Comparison of ENCODE assay signal across 30 mouse cellular contexts in the genomic region with DNA sequence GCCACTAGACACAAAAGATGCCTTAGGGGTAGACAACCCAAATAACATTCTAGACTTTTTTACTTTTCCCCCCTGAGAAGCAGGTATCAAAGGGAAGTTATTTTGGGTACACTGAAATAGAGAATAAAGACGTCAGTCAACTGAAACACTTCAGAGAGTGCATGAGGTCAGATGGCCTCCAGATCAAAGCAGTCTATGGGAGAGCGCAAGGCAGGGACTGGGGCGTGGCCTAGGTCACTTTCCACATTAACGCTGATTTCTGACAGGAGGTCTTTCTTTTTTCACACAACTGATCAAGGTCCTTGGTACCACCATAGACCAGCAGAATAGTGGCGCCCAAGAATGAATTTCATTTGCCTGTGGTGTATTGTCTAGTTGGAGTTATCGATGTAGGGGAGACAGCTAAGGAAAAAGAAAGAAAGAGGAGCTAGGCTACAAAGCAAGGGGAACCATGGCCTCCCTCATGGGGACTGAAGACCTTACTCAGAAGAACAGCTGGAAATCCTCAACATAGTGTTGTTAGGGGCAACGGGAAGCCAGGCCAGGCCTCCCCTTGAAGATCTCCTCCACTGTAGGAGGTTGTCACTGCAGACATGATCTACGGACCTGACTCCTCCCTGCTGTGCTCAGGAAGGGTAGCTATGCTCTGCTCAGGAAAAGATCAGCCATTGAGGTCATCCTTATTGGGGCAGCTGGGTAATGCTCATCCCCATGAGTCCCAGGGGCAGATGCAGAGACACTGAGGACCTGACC. TPM values are rescaled to one million over a fixed set of nuclear protein-coding genes. Genes with fewer than 3 reads are reported as not detected.
A peak's percentile ranks its signal among the peaks of the same experiment; 100 is the strongest.
DNase-seq lines count a peak whose midpoint lies in the region; ATAC-seq and TF ChIP-seq lines count a peak whose summit lies in the region.
"Had no signal": no experiment of that assay in that cellular context is flagged by ENCODE, and none has a peak within 500 bp of the region (broad histone marks: within the 10 kb centered on the region; RNA-seq: fewer than 3 reads in every experiment).

No protein-coding gene starts in this region.

- dilution Hi-C loops in CH12.LX (cut with MboI; ENCODE audit: extremely low pct_ligation_motif_present, extremely low pct_unique_long_range_greater_than_20kb, low sequenced_read_pairs), result no loop called here

- peak; percentile 26; the same call in 1 of the 2 replicates for ATAC-seq in intestine, embryonic 16.5 days
- ATAC-seq in intestine, postnatal 0 days, result no peak
- ATAC-seq in forebrain, embryonic 15.5 days (replicated peaks), result no peak
- ATAC-seq: forebrain, embryonic 13.5 days; hindbrain, postnatal 0 days; intestine, embryonic 15.5 days; liver, embryonic 12.5 days; liver, postnatal 0 days had no signal

- no peaks in the 10 kb centered on the region for H3K79me2 ChIP-seq in CH12.LX (replicated peaks; ENCODE audit: control insufficient read depth, extremely low read depth, insufficient read depth, poor library complexity, severe bottlenecking)

- no peaks in the 10 kb centered on the region for H3K36me3 ChIP-seq in intestine, embryonic 16.5 days (ENCODE audit: control insufficient read depth, insufficient read depth, low read length)
- H3K36me3 ChIP-seq in intestine, postnatal 0 days (ENCODE audit: control insufficient read depth, insufficient read depth), result no peaks in the 10 kb centered on the region
- no peaks in the 10 kb centered on the region for H3K36me3 ChIP-seq in CH12.LX (replicated peaks in 1 of 2; ENCODE audit: control insufficient read depth in 1 of 2, insufficient read depth in 1 of 2, low read length in 1 of 2)
- H3K36me3 ChIP-seq in forebrain, embryonic 15.5 days, result no peaks in the 10 kb centered on the region
- H3K36me3 ChIP-seq: G1E; intestine, embryonic 15.5 days; liver, embryonic 12.5 days had no signal

- WGBS in intestine, embryonic 16.5 days, result 64% methylated on average over 8 of the region's 8 CpGs
- 69% methylated on average over 8 of the region's 8 CpGs for WGBS in intestine, postnatal 0 days
- 81% methylated on average over 8 of the region's 8 CpGs for WGBS in forebrain, embryonic 15.5 days

- H3K4me1 ChIP-seq in intestine, embryonic 16.5 days (ENCODE audit: control insufficient read depth, insufficient read depth, low read length), result no peaks in the 10 kb centered on the region
- H3K4me1 ChIP-seq in intestine, postnatal 0 days (replicated peaks; ENCODE audit: control insufficient read depth, insufficient read depth, low read length), result no peaks in the 10 kb centered on the region
- peaks cover 0 to 3% of the 10 kb centered on the region in 2 experiments; a peak in 1 of 4 replicates for H3K4me1 ChIP-seq in CH12.LX (ENCODE audit: control insufficient read depth in 1 of 2, insufficient read depth in 2 of 2)
- peaks cover 2% of the 10 kb centered on the region; the same call in 1 of the 2 replicates for H3K4me1 ChIP-seq in forebrain, embryonic 15.5 days
- H3K4me1 ChIP-seq: intestine, embryonic 15.5 days; liver, embryonic 12.5 days had no signal

- TF ChIP-seq RAD21 in CH12.LX (IDR thresholded peaks at IDR 0.05; ENCODE audit: low read depth, low read length), result no peak

- no peak for TF ChIP-seq POLR2A in CH12.LX (IDR thresholded peaks at IDR 0.05; ENCODE audit: low read depth, low read length)

- no peak overlapping the region for H3K4me2 ChIP-seq in intestine, embryonic 16.5 days (ENCODE audit: low read depth, low read length)
- H3K4me2 ChIP-seq in intestine, postnatal 0 days (replicated peaks; ENCODE audit: low read depth), result no peak overlapping the region
- H3K4me2 ChIP-seq in CH12.LX (ENCODE audit: insufficient read depth, low read depth, poor library complexity, severe bottlenecking), result no peak overlapping the region; the same call in 1 of the 2 replicates
- no peak overlapping the region for H3K4me2 ChIP-seq in forebrain, embryonic 15.5 days (replicated peaks)
- H3K4me2 ChIP-seq: forebrain, embryonic 13.5 days; intestine, embryonic 15.5 days; liver, embryonic 12.5 days had no signal

- in situ Hi-C loops in CH12.LX (cut with MboI; ENCODE audit: low pct_ligation_motif_present, low pct_unique_long_range_greater_than_20kb, low sequenced_read_pairs), result no loop called here

- H3K27me3 ChIP-seq in intestine, embryonic 16.5 days (replicated peaks; ENCODE audit: control insufficient read depth, insufficient read depth, low read length), result no peaks in the 10 kb centered on the region
- no peaks in the 10 kb centered on the region for H3K27me3 ChIP-seq in intestine, postnatal 0 days (replicated peaks; ENCODE audit: control insufficient read depth, insufficient read depth, low read length)
- peaks cover 21% of the 10 kb centered on the region for H3K27me3 ChIP-seq in CH12.LX (replicated peaks)
- no peaks in the 10 kb centered on the region for H3K27me3 ChIP-seq in forebrain, embryonic 15.5 days
- H3K27me3 ChIP-seq: forebrain, embryonic 13.5 days; intestine, embryonic 15.5 days had no signal

- no peaks in the 10 kb centered on the region for H3K9me3 ChIP-seq in intestine, embryonic 16.5 days (ENCODE audit: control insufficient read depth, low read length)
- H3K9me3 ChIP-seq in intestine, postnatal 0 days (ENCODE audit: control insufficient read depth), result no peaks in the 10 kb centered on the region
- peaks cover 5% of the 10 kb centered on the region for H3K9me3 ChIP-seq in CH12.LX (replicated peaks; ENCODE audit: low read length)
- no peaks in the 10 kb centered on the region for H3K9me3 ChIP-seq in forebrain, embryonic 15.5 days
- H3K9me3 ChIP-seq: G1E; intestine, embryonic 15.5 days; liver, embryonic 12.5 days had no signal

- peak; percentile 7 to 31 for DNase-seq in adrenal gland, adult (ENCODE audit: inconsistent age in 2 of 2, low spot score in 1 of 2)
- no peak for DNase-seq in adrenal gland, postnatal 4 days (ENCODE audit: low spot score in 2 of 2)
- peak; percentile 41 for DNase-seq in kidney, postnatal 10 days
- no peak for DNase-seq in kidney, postnatal 36 days
- no peak for DNase-seq in CH12.LX (ENCODE audit: extremely low read depth)
- DNase-seq: cerebellum, adult 11 months; cerebellum, adult 9-11 months; gastrocnemius, postnatal 14 days; heart, postnatal 14 days; liver, postnatal 0 days; lung, postnatal 10 days; midbrain, embryonic 14.5 days; right cerebral cortex, adult 18-20 months; thymus, adult 18-20 months; thymus, postnatal 25 days had no signal

- TF ChIP-seq CTCF in intestine, postnatal 0 days (IDR thresholded peaks at IDR 0.05; ENCODE audit: low read depth), result no peak
- no peak for TF ChIP-seq CTCF in CH12.LX (conservative IDR thresholded peaks at IDR 0.05 in 1 of 2, IDR thresholded peaks at IDR 0.05 in 1 of 2; ENCODE audit: low read depth in 2 of 2, low read length in 2 of 2)

- H3K4me3 ChIP-seq in intestine, embryonic 16.5 days (ENCODE audit: low read length), result no peak overlapping the region
- H3K4me3 ChIP-seq in intestine, postnatal 0 days (ENCODE audit: low read depth, low read length), result no peak overlapping the region
- no peak overlapping the region for H3K4me3 ChIP-seq in CH12.LX (replicated peaks in 1 of 3; ENCODE audit: low read depth in 2 of 3, low read length in 2 of 3, poor library complexity in 1 of 3)
- no peak overlapping the region for H3K4me3 ChIP-seq in forebrain, embryonic 15.5 days
- H3K4me3 ChIP-seq: forebrain, embryonic 13.5 days; intestine, embryonic 15.5 days; liver, embryonic 12.5 days had no signal

- no peak overlapping the region for H3K27ac ChIP-seq in intestine, embryonic 16.5 days (ENCODE audit: low read length)
- no peak overlapping the region for H3K27ac ChIP-seq in intestine, postnatal 0 days (ENCODE audit: low read depth, low read length)
- H3K27ac ChIP-seq in CH12.LX (ENCODE audit: insufficient read depth, low read depth), result no peak overlapping the region
- H3K27ac ChIP-seq in forebrain, embryonic 15.5 days (replicated peaks), result no peak overlapping the region
- H3K27ac ChIP-seq: forebrain, embryonic 13.5 days; hindbrain, postnatal 0 days; intestine, embryonic 15.5 days; liver, embryonic 12.5 days; macrophage; stomach, postnatal 0 days had no signal

- no peak for TF ChIP-seq EP300 in CH12.LX (IDR thresholded peaks at IDR 0.05; ENCODE audit: low read length)

- no peak overlapping the region for H3K9ac ChIP-seq in intestine, embryonic 16.5 days (ENCODE audit: low read depth, low read length)
- H3K9ac ChIP-seq in intestine, postnatal 0 days (ENCODE audit: low read depth, low read length), result no peak overlapping the region
- H3K9ac ChIP-seq in CH12.LX (ENCODE audit: insufficient read depth, low read depth), result no peak overlapping the region
- no peak overlapping the region for H3K9ac ChIP-seq in forebrain, embryonic 15.5 days (replicated peaks)
- H3K9ac ChIP-seq: forebrain, embryonic 13.5 days; intestine, embryonic 15.5 days; liver, embryonic 12.5 days; liver, postnatal 0 days had no signal

TF ChIP-seq in CH12.LX, 34 proteins besides CTCF, POLR2A, EP300 and RAD21:
- TF ChIP-seq BHLHE40 (IDR thresholded peaks at IDR 0.05; ENCODE audit: low read depth, low read length) (0 out of 2 replicates have a peak, but pooled peaks have one; percentile 4), USF2 (conservative IDR thresholded peaks at IDR 0.05; ENCODE audit: low read depth, low read length) (no peak), MEF2A (IDR thresholded peaks at IDR 0.05; ENCODE audit: borderline replicate concordance, low read depth, low read length) (0 out of 2 replicates have a peak, but pooled peaks have one; percentile 29)
TF ChIP-seq in CH12.LX: peak in this region for 2.

RNA-seq across cellular contexts. Expression of a gene that starts 33.3 kb away (rescaled TPM):
- 1 to 10 TPM in 1 of 2 experiments, under 1 TPM in 1; 0.67 to 1.5 TPM for total RNA-seq in adrenal gland, postnatal 4 days (2021)
- polyA plus RNA-seq in intestine, embryonic 16.5 days (2015; fragmentation: Nextera tagmentation; extraction: Ambion mirVana), result 65.7 and 70.7 TPM in 2 replicates
- polyA plus RNA-seq in intestine, postnatal 0 days (2015; fragmentation: Nextera tagmentation; extraction: Ambion mirVana), result 88.5 and 92.1 TPM in 2 replicates
- total RNA-seq in CH12.LX (2012; rRNA removed), result not detected in 2 replicates
- total RNA-seq in CH12.LX (2014; rRNA removed), result not detected in 2 replicates
- polyA plus RNA-seq in CH12.LX (2012; ENCODE audit: insufficient read length, low read depth), result not detected in 2 replicates
- polyA plus RNA-seq in forebrain, embryonic 15.5 days (2015; fragmentation: Nextera tagmentation; extraction: Ambion mirVana), result 30.0 and 35.0 TPM in 2 replicates
- total RNA-seq: G1E; granulocyte monocyte progenitor cell, adult 5-6 weeks; megakaryocyte-erythroid progenitor cell, adult 5-6 weeks; monocyte, adult 5-6 weeks; neutrophil, adult 5-6 weeks had no signal
- polyA plus RNA-seq: G1E; liver, postnatal 0 days; macrophage; spleen, adult 2 months had no signal

Comparison
In these comparisons a context has a peak if more than half of its experiments do, and no peak if none do; other contexts are left out.
1. DNase-seq: peak in adrenal gland, adult (2 of 2) and kidney, postnatal 10 days (single experiment); none in adrenal gland, postnatal 4 days (0 of 2), kidney, postnatal 36 days (0 of 2) and CH12.LX (single experiment).
2. RNA of a gene that starts 33.3 kb away (polyA plus RNA-seq): 88.5 to 92.1 TPM in intestine, postnatal 0 days, 65.7 to 70.7 TPM in intestine, embryonic 16.5 days and 30.0 to 35.0 TPM in forebrain, embryonic 15.5 days; not detected in CH12.LX; every median in the first group is over 10 times any median in the second.